Mouse (Mus musculus) MEL (cell line): ENCODE data around the gene Clec1b. TPM values are rescaled to one million over a fixed set of nuclear protein-coding genes. Genes with fewer than 3 reads are reported as not detected.

ENCODE experiments used
- DNase-seq: peaks from one replicate; pipeline ENCODE4 v3.0.0; 2011; ENCODE audit warnings: low read depth, low spot score
- H3K27ac ChIP-seq: 2 replicates; pipeline ENCODE4 v1.5.1; 2012; ENCODE audit warnings: low read depth, mild to moderate bottlenecking, control low read depth, low read length, moderate library complexity; ENCODE audit not compliant: control insufficient read depth
- H3K27me3 ChIP-seq, 2 experiments: fragments of 150-350 bp in 1 of 2; sonication (generic) in 1 of 2; 2 replicates each; pipeline ENCODE4 v1.6.1; 2012; ENCODE audit warnings: low read length in 2 of 2, mild to moderate bottlenecking in 2 of 2, improper control_type of control experiment in 1 of 2, moderate library complexity in 1 of 2; ENCODE audit not compliant: insufficient read depth in 2 of 2, control insufficient read depth in 1 of 2
- H3K36me3 ChIP-seq, 2 experiments: 2 replicates each; pipeline ENCODE4 v1.6.1; 2012 to 2014; ENCODE audit warnings: low read length in 2 of 2, improper control_type of control experiment in 1 of 2, inconsistent platforms in 1 of 2, mild to moderate bottlenecking in 1 of 2; ENCODE audit not compliant: insufficient read depth in 2 of 2, control insufficient read depth in 1 of 2
- H3K4me1 ChIP-seq, 2 experiments: fragments of 150-350 bp in 1 of 2; sonication (generic) in 1 of 2; 2 replicates each; pipeline ENCODE4 v1.6.1; 2012; ENCODE audit warnings: low read length in 2 of 2, improper control_type of control experiment in 1 of 2, mild to moderate bottlenecking in 1 of 2; ENCODE audit not compliant: insufficient read depth in 2 of 2, control insufficient read depth in 1 of 2
- H3K4me3 ChIP-seq, 2 experiments: fragments of 150-350 bp in 1 of 2; sonication (generic) in 1 of 2; 2 replicates each; pipeline ENCODE4 v1.5.1; 2012; ENCODE audit warnings: low read depth in 2 of 2, low read length in 2 of 2, mild to moderate bottlenecking in 2 of 2, moderate library complexity in 2 of 2, control low read depth in 1 of 2, improper control_type of control experiment in 1 of 2; ENCODE audit not compliant: control insufficient read depth in 1 of 2, insufficient read depth in 1 of 2
- H3K79me2 ChIP-seq: 2 replicates; pipeline ENCODE4 v1.6.1; 2012; ENCODE audit warnings: mild to moderate bottlenecking, low read length, moderate library complexity; ENCODE audit not compliant: control insufficient read depth, poor library complexity, insufficient read depth
- H3K9ac ChIP-seq: 2 replicates; pipeline ENCODE4 v1.6.1; 2012; ENCODE audit warnings: low read depth, mild to moderate bottlenecking, control low read depth, low read length, moderate library complexity; ENCODE audit not compliant: control insufficient read depth, poor library complexity, severe bottlenecking
- H3K9me3 ChIP-seq: fragments of 150-350 bp; sonication (generic); replicated peaks from 2 replicates; pipeline ENCODE4 v1.6.1; 2012; ENCODE audit warnings: mild to moderate bottlenecking, low read length, improper control_type of control experiment, moderate library complexity; ENCODE audit not compliant: insufficient read depth
- BHLHE40 ChIP-seq: IDR thresholded peaks from 2 replicates; pipeline ENCODE4 v1.6.1; 2012; ENCODE audit warnings: low read depth, mild to moderate bottlenecking, inconsistent platforms, low read length, improper control_type of control experiment, borderline replicate concordance
- CHD2 ChIP-seq: IDR thresholded peaks from 2 replicates; pipeline ENCODE4 v1.6.1; 2011; ENCODE audit warnings: low read length, improper control_type of control experiment
- CTCF ChIP-seq, 3 experiments: IDR thresholded peaks in 2 of 3; conservative IDR thresholded peaks in 1 of 3; 2 replicates each; pipeline ENCODE4 v1.5.1; 2011 to 2012; ENCODE audit warnings: low read length in 3 of 3, low read depth in 2 of 3, mild to moderate bottlenecking in 2 of 3, improper control_type of control experiment in 1 of 3, inconsistent platforms in 1 of 3, mixed read lengths in 1 of 3, moderate library complexity in 1 of 3; ENCODE audit not compliant: control insufficient read depth in 1 of 3, insufficient read depth in 1 of 3, poor library complexity in 1 of 3, severe bottlenecking in 1 of 3
- E2F4 ChIP-seq: IDR thresholded peaks from 2 replicates; pipeline ENCODE4 v1.6.1; 2011; ENCODE audit warnings: low read depth, low read length, improper control_type of control experiment, borderline replicate concordance
- ELF1 ChIP-seq: IDR thresholded peaks from 2 replicates; pipeline ENCODE4 v1.6.1; 2014; ENCODE audit warnings: low read depth, mild to moderate bottlenecking, inconsistent platforms, low read length, improper control_type of control experiment, moderate library complexity
- EP300 ChIP-seq, 2 experiments: IDR thresholded peaks; 2 replicates each; pipeline ENCODE4 v1.6.1; 2011; ENCODE audit warnings: improper control_type of control experiment in 2 of 2, low read length in 2 of 2, low read depth in 1 of 2, mild to moderate bottlenecking in 1 of 2
- ETS1 ChIP-seq: IDR thresholded peaks from 2 replicates; pipeline ENCODE4 v1.6.1; 2012; ENCODE audit warnings: low read depth, mild to moderate bottlenecking, inconsistent platforms, low read length, improper control_type of control experiment, moderate library complexity
- GABPA ChIP-seq: IDR thresholded peaks from 2 replicates; pipeline ENCODE4 v1.6.1; 2012; ENCODE audit warnings: low read depth, mild to moderate bottlenecking, inconsistent platforms, low read length, improper control_type of control experiment, moderate library complexity
- JUND ChIP-seq: IDR thresholded peaks from 2 replicates; pipeline ENCODE4 v1.6.1; 2011; ENCODE audit warnings: low read depth, mild to moderate bottlenecking, improper control_type of control experiment, low read length
- MAFK ChIP-seq: IDR thresholded peaks from 2 replicates; pipeline ENCODE4 v1.6.1; 2011; ENCODE audit warnings: low read depth, mild to moderate bottlenecking, low read length, improper control_type of control experiment, borderline replicate concordance
- MAZ ChIP-seq: IDR thresholded peaks from 2 replicates; pipeline ENCODE4 v1.6.1; 2012; ENCODE audit warnings: low read depth, mild to moderate bottlenecking, inconsistent platforms, low read length, improper control_type of control experiment
- MEF2A ChIP-seq: IDR thresholded peaks from 2 replicates; pipeline ENCODE4 v1.6.1; 2014; ENCODE audit warnings: low read depth, mild to moderate bottlenecking, inconsistent platforms, low read length, improper control_type of control experiment; ENCODE audit not compliant: poor library complexity, insufficient replicate concordance, severe bottlenecking; ENCODE audit errors: extremely low read depth
- POLR2A ChIP-seq, 2 experiments: IDR thresholded peaks; 2 replicates each; pipeline ENCODE4 v1.6.1; 2011 to 2012; ENCODE audit warnings: low read length in 2 of 2, mild to moderate bottlenecking in 2 of 2, control low read depth in 1 of 2, improper control_type of control experiment in 1 of 2, low read depth in 1 of 2, moderate library complexity in 1 of 2; ENCODE audit not compliant: control insufficient read depth in 1 of 2, insufficient read depth in 1 of 2, poor library complexity in 1 of 2
- POLR2AphosphoS2 ChIP-seq: IDR thresholded peaks from 2 replicates; pipeline ENCODE4 v1.6.1; 2011; ENCODE audit warnings: low read length, improper control_type of control experiment
- SMC3 ChIP-seq: IDR thresholded peaks from 2 replicates; pipeline ENCODE4 v1.6.1; 2011; ENCODE audit warnings: low read depth, low read length, improper control_type of control experiment
- TCF12 ChIP-seq: IDR thresholded peaks from 2 replicates; pipeline ENCODE4 v1.6.1; 2014; ENCODE audit warnings: low read depth, mild to moderate bottlenecking, inconsistent platforms, low read length, improper control_type of control experiment, moderate library complexity
- USF1 ChIP-seq: IDR thresholded peaks from 2 replicates; pipeline ENCODE4 v1.6.1; 2014; ENCODE audit warnings: low read depth, mild to moderate bottlenecking, inconsistent platforms, low read length, improper control_type of control experiment, moderate library complexity
- ZMIZ1 ChIP-seq: IDR thresholded peaks from 2 replicates; pipeline ENCODE4 v1.6.1; 2012; ENCODE audit warnings: low read depth, mild to moderate bottlenecking, inconsistent platforms, low read length, improper control_type of control experiment, moderate library complexity
- ZNF384 ChIP-seq: IDR thresholded peaks from 2 replicates; pipeline ENCODE4 v1.6.1; 2012; ENCODE audit warnings: low read depth, mild to moderate bottlenecking, inconsistent platforms, low read length, improper control_type of control experiment
- polyA plus RNA-seq, 2 experiments: library from polyadenylated mRNA; stranded (reverse) in 1 of 2; unstranded in 1 of 2; fragments of >175 nt in 1 of 2; fragments of >200 nt in 1 of 2; gene quantifications; 2 replicates each; pipeline versions ENCODE4 v1.2.1 to v1.2.4; 2012; ENCODE audit warnings: low replicate concordance in 2 of 2, low read depth in 1 of 2; ENCODE audit not compliant: insufficient read length in 2 of 2, insufficient read depth in 1 of 2, missing spikeins in 1 of 2
- total RNA-seq: library from RNA; depleted of rRNA; stranded (reverse); fragments of 300-350 nt; gene quantifications from 2 replicates; pipeline ENCODE4 v1.2.3, GENCODE M21; 2012

Gene Clec1b
- total and polyA plus RNA-seq, 3 experiments = not detected

DNA sequence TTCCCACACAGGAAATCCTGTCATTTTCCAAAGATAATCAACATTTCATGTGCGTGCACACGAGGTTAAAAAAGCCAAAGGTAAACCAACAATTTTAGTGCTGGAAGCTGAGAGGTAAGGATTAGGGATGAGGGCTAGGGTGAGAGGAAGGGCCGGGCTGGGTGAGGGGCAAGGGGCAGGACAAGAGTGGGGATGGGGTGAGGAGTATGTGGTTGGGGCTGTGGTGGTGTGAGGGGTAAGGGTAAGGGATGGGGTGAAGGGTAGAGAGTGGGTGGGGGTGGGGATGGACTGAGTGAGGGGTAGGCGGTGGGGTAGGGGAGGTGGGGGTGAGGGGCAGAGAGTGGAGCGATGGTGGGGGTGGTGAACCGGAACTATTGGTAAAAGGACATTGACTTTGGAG is 3.4 kb upstream of the Clec1b start:
- no peak overlapping the region for H3K9ac ChIP-seq
- H3K27ac ChIP-seq = no peak overlapping the region
- peaks cover 0 to 3% of the 10 kb centered on the region in 2 experiments; a peak in 1 of 4 replicates for H3K27me3 ChIP-seq
- no peaks in the 10 kb centered on the region for H3K4me1 ChIP-seq
- H3K36me3 ChIP-seq = no peaks in the 10 kb centered on the region
- no peaks in the 10 kb centered on the region for H3K9me3 ChIP-seq
- DNase-seq = no peak
- TF ChIP-seq ELF1 = no peak
- no peak for TF ChIP-seq SMC3
- no peak for TF ChIP-seq MAFK
- TF ChIP-seq ETS1 = no peak
- no peak for TF ChIP-seq GABPA
- TF ChIP-seq, all 39 proteins: peak for 0
- Histone ChIP-seq H3K79me2 (no peaks in the 10 kb centered on the region), H3K4me3 (no peak overlapping the region)

- H3K4me3 ChIP-seq = no peak overlapping the region
- no peak overlapping the region for H3K9ac ChIP-seq
- H3K9me3 ChIP-seq = no peaks in the 10 kb centered on the region
- H3K79me2 ChIP-seq = no peaks in the 10 kb centered on the region
- H3K4me1 ChIP-seq = no peaks in the 10 kb centered on the region
- no peak overlapping the region for H3K27ac ChIP-seq
- no peaks in the 10 kb centered on the region for H3K36me3 ChIP-seq
- TF ChIP-seq MEF2A (no peak), BHLHE40 (no peak), CHD2 (no peak), TCF12 (no peak), ZMIZ1 (no peak), MAZ (no peak), JUND (no peak)
- TF ChIP-seq, all 39 proteins: peak for 0
- no peak for DNase-seq
- peaks cover 0 to 3% of the 10 kb centered on the region in 2 experiments; a peak in 2 of 4 replicates for H3K27me3 ChIP-seq
These were observed 2.8 kb downstream of the Clec1b start for GRCm38 (mm10) chr6:129399945-129400344.

GRCm38 (mm10) chr6:129402404-129402803 is 5.3 kb downstream of the Clec1b start:
- no peaks in the 10 kb centered on the region for H3K9me3 ChIP-seq
- H3K79me2 ChIP-seq = no peaks in the 10 kb centered on the region
- H3K9ac ChIP-seq = no peak overlapping the region
- peaks cover 0 to 2% of the 10 kb centered on the region in 2 experiments; a peak in 2 of 4 replicates for H3K36me3 ChIP-seq
- no peaks in the 10 kb centered on the region for H3K4me1 ChIP-seq
- DNase-seq = no peak
- peaks cover 0 to under 1% of the 10 kb centered on the region in 2 experiments; a peak in 1 of 4 replicates for H3K27me3 ChIP-seq
- H3K27ac ChIP-seq = no peak overlapping the region
- no peak for TF ChIP-seq SMC3
- TF ChIP-seq E2F4 = no peak
- TF ChIP-seq ZNF384 = no peak
- no peak for TF ChIP-seq BHLHE40
- no peak for TF ChIP-seq USF1
- TF ChIP-seq TCF12 = no peak
- no peak for TF ChIP-seq GABPA
- no peak for TF ChIP-seq EP300 (IDR thresholded peaks at IDR 0.05; ENCODE audit: low read depth in 1 of 2, low read length in 2 of 2)
- no peak for TF ChIP-seq MAZ
- TF ChIP-seq POLR2A (IDR thresholded peaks at IDR 0.05; ENCODE audit: control insufficient read depth in 1 of 2, insufficient read depth in 1 of 2, low read depth in 1 of 2, low read length in 2 of 2, poor library complexity in 1 of 2) = no peak
- TF ChIP-seq MAFK = no peak
- no peak for TF ChIP-seq CTCF (IDR thresholded peaks at IDR 0.05 in 2 of 3, conservative IDR thresholded peaks at IDR 0.05 in 1 of 3; ENCODE audit: control insufficient read depth in 1 of 3, insufficient read depth in 1 of 3, low read depth in 2 of 3, low read length in 3 of 3, poor library complexity in 1 of 3, severe bottlenecking in 1 of 3)
- no peak for TF ChIP-seq POLR2AphosphoS2
- H3K4me3 ChIP-seq = no peak overlapping the region
